Mouse (Mus musculus): ENCODE results near the gene Etv2. TPM values are rescaled to one million over a fixed set of nuclear protein-coding genes. Genes with fewer than 3 reads are reported as not detected.
A peak's percentile ranks its signal among the peaks of the same experiment; 100 is the strongest.

Gene Etv2
- polyA plus RNA-seq (2015; fragmentation: Nextera tagmentation; extraction: Ambion mirVana), result not detected in 2 replicates

DNA sequence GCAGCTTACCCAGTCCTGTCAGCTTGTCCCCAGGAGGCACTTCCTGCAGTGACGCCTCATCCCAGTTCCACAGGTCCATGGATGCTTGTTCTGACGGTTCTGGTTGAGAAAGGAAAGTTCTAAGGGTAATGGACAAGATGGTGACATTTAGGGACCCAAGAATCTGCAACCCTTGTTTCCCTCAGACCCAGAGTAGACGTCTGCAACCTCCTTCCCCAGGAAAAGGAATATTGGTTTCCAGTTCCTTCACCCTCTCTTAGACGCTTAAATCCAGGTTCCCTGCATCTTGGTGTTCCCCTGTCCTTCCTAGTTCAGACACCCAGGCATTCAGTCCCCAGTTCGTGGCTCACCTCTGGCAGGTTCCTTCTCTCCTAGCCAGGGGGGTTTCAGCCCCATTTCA is at the start of gene Etv2:
Gene Etv2, minus strand, starts transcription at position 101 of the 400 bp plus-strand sequence.
- H3K4me2 ChIP-seq, result peak within 1 kb of the TSS; percentile 34
- peaks cover 60% of the 10 kb centered on the region for H3K27me3 ChIP-seq

DNA sequence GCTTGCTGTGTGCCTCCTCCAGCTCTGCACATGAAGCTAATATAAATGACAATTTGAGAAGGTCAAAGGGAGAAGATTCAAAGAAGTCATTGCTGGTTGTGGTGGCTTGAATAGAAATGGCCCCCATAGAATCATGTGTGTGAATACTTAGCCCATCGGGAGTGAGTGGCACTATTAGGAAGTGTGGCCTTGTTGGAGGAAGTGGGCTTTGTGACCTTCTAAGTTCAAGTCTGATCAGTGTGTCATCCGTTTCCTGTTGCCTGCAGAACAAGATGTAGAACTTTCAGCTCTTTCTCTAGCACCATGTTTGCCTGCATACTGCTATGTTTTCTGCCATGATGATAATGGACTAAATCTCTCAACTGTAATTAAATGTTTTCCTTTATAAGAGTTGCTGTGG is 47.8 kb upstream of the Etv2 start:
- Histone ChIP-seq H3K4me1 (replicated peaks) (no peaks in the 10 kb centered on the region), H3K4me3 (no peak overlapping the region), H3K9me3 (no peaks in the 10 kb centered on the region), H3K27ac (replicated peaks) (no peak overlapping the region), H3K9ac (no peak overlapping the region), H3K36me3 (no peaks in the 10 kb centered on the region), H3K4me2 (no peak overlapping the region), H3K27me3 (peaks cover 19% of the 10 kb centered on the region)
- no peak for ATAC-seq (ENCODE audit: low FRiP score, low read depth)
- 89% methylated on average over 2 of the region's 2 CpGs for WGBS

More for the DNA sequence above, at the start of gene Etv2:
- peaks cover 5% of the 10 kb centered on the region for H3K4me1 ChIP-seq (replicated peaks)
- no peaks in the 10 kb centered on the region for H3K9me3 ChIP-seq
- no peak for ATAC-seq (ENCODE audit: low FRiP score, low read depth)
- no peak within 1 kb of the TSS for H3K27ac ChIP-seq (replicated peaks)
- H3K36me3 ChIP-seq, result peaks cover 9% of the 10 kb centered on the region
- H3K9ac ChIP-seq, result no peak within 1 kb of the TSS
- WGBS, result 2% methylated on average over 5 of the region's 5 CpGs
- H3K4me3 ChIP-seq, result peak within 1 kb of the TSS; percentile 6

GRCm38 (mm10) chr7:30681897-30682296 is 46.2 kb upstream of the Etv2 start:
- Histone ChIP-seq H3K27me3 (peaks cover 4% of the 10 kb centered on the region; the same call in 1 of the 2 replicates), H3K4me2 (no peak overlapping the region), H3K9ac (no peak overlapping the region), H3K9me3 (no peaks in the 10 kb centered on the region), H3K27ac (replicated peaks) (no peak overlapping the region), H3K36me3 (no peaks in the 10 kb centered on the region), H3K4me3 (no peak overlapping the region), H3K4me1 (replicated peaks) (no peaks in the 10 kb centered on the region)
- no peak for ATAC-seq (ENCODE audit: low FRiP score, low read depth)
- 71% methylated on average over 5 of the region's 5 CpGs for WGBS

DNA sequence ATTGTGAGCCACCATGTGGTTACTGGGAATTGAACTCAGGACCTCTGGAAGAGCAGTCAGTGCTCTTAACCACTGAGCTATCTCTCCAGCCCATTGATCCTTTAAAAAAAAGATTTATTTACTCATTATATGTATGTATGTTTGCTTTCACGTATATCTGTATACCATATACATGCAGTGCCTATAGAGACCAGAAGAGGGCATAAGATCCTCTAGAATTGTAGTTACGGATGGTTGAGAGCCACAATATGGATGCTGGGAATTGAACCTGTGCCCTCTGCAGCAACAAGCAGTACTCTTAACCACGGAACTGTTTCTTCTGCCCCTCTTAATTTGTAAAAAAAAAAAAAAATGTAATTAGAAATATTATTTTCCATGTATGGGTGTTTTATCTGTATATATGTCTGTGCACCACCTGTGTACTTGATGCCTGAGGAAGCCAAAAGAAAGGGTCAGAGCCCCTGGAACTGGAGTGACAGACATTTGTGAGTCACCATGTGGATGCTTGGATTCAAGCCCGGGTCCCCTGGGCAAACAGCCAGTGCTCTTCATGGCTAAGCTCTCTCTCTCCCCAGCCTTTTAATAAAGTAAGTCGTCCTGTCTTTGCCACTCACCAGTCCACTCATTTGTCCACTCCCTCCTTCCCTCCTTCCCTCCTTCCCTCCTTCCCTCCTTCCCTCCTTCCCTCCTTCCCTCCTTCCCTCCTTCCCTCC is 42.8 kb upstream of the Etv2 start:
- H3K9ac ChIP-seq, result no peak overlapping the region
- no peaks in the 10 kb centered on the region for H3K36me3 ChIP-seq
- H3K4me3 ChIP-seq, result no peak overlapping the region
- no peak overlapping the region for H3K27ac ChIP-seq (replicated peaks)
- no peaks in the 10 kb centered on the region for H3K9me3 ChIP-seq
- H3K27me3 ChIP-seq, result no peaks in the 10 kb centered on the region
- H3K4me1 ChIP-seq (replicated peaks), result no peaks in the 10 kb centered on the region
- no peak overlapping the region for H3K4me2 ChIP-seq
- WGBS, result 63% methylated on average over 5 of the region's 5 CpGs
- no peak for ATAC-seq (ENCODE audit: low FRiP score, low read depth)

GRCm38 (mm10) chr7:30671480-30671879 is 35.8 kb upstream of the Etv2 start, which contains the start of gene Pmis2:
Gene Pmis2, minus strand, starts transcription at chr7:30671605.
- ATAC-seq (ENCODE audit: low FRiP score, low read depth), result no peak
- Histone ChIP-seq H3K36me3 (no peaks in the 10 kb centered on the region), H3K4me2 (no peak within 1 kb of the TSS), H3K27ac (replicated peaks) (no peak within 1 kb of the TSS), H3K4me1 (replicated peaks) (no peaks in the 10 kb centered on the region), H3K4me3 (no peak within 1 kb of the TSS), H3K27me3 (0 out of 2 replicates have a peak, but pooled peaks cover 5% of the 10 kb centered on the region), H3K9ac (no peak within 1 kb of the TSS), H3K9me3 (no peaks in the 10 kb centered on the region)
- WGBS, result 69% methylated on average over 9 of the region's 9 CpGs

- no peak overlapping the region for H3K9ac ChIP-seq
- no peaks in the 10 kb centered on the region for H3K9me3 ChIP-seq
- H3K4me1 ChIP-seq (replicated peaks), result peaks cover 9% of the 10 kb centered on the region
- no peak overlapping the region for H3K4me2 ChIP-seq
- H3K27ac ChIP-seq (replicated peaks), result no peak overlapping the region
- 0 out of 2 replicates have a peak, but pooled peaks cover 5% of the 10 kb centered on the region for H3K27me3 ChIP-seq
- H3K4me3 ChIP-seq, result no peak overlapping the region
- H3K36me3 ChIP-seq, result no peaks in the 10 kb centered on the region
- no peak for ATAC-seq (ENCODE audit: low FRiP score, low read depth)
- 30% methylated on average over 3 of the region's 3 CpGs for WGBS
Measured at GRCm38 (mm10) chr7:30669229-30669628, 33.6 kb upstream of the Etv2 start.

DNA sequence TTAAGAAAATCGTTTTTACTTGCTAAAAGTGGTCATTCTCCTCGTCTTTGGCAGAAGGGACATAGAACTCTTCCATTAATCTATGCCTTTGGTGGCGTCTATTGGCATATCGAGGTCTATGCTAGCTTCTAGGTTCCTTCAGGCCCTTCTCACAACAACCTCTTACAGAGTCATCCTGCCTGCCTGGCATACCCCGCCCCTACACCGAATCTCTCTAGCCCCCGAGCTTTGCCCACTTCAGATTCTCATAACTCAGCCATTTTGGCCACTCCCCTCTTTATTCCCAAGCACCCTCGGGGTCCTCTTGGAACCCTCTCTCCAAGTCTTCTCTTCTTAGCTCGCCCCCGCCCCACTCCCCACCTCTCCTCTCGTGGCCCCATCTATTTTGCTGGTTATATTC is 29.7 kb upstream of the Etv2 start:
- peaks cover 13% of the 10 kb centered on the region for H3K4me1 ChIP-seq (replicated peaks)
- 6% methylated on average over 11 of the region's 11 CpGs for WGBS
- H3K4me2 ChIP-seq, result peak overlapping the region; percentile 91
- 0 out of 2 replicates have a peak, but pooled peaks cover 5% of the 10 kb centered on the region for H3K27me3 ChIP-seq
- 0 out of 2 replicates have a peak, but pooled peaks cover 2% of the 10 kb centered on the region for H3K36me3 ChIP-seq
- H3K4me3 ChIP-seq, result peak overlapping the region; percentile 69
- no peaks in the 10 kb centered on the region for H3K9me3 ChIP-seq
- ATAC-seq (ENCODE audit: low FRiP score, low read depth), result peak; percentile 79
- H3K27ac ChIP-seq (replicated peaks), result peak overlapping the region; percentile 86
- H3K9ac ChIP-seq, result peak overlapping the region; percentile 58

- WGBS, result under 1% methylated on average over 34 of the region's 34 CpGs
- 0 out of 2 replicates have a peak, but pooled peaks cover 3% of the 10 kb centered on the region for H3K36me3 ChIP-seq
- peak; percentile 96 for ATAC-seq (ENCODE audit: low FRiP score, low read depth)
- H3K4me3 ChIP-seq, result peak within 1 kb of the TSS; percentile 69
- H3K27ac ChIP-seq (replicated peaks), result peak within 1 kb of the TSS; percentile 86
- H3K27me3 ChIP-seq, result 0 out of 2 replicates have a peak, but pooled peaks cover 5% of the 10 kb centered on the region
- peaks cover 13% of the 10 kb centered on the region for H3K4me1 ChIP-seq (replicated peaks)
- peak within 1 kb of the TSS; percentile 91 for H3K4me2 ChIP-seq
- no peaks in the 10 kb centered on the region for H3K9me3 ChIP-seq
- peak within 1 kb of the TSS; percentile 58 for H3K9ac ChIP-seq
Measured at GRCm38 (mm10) chr7:30664529-30665200, 29.0 kb upstream of the Etv2 start, which contains the start of gene Haus5. Gene Haus5, minus strand, starts transcription at chr7:30664994.

DNA sequence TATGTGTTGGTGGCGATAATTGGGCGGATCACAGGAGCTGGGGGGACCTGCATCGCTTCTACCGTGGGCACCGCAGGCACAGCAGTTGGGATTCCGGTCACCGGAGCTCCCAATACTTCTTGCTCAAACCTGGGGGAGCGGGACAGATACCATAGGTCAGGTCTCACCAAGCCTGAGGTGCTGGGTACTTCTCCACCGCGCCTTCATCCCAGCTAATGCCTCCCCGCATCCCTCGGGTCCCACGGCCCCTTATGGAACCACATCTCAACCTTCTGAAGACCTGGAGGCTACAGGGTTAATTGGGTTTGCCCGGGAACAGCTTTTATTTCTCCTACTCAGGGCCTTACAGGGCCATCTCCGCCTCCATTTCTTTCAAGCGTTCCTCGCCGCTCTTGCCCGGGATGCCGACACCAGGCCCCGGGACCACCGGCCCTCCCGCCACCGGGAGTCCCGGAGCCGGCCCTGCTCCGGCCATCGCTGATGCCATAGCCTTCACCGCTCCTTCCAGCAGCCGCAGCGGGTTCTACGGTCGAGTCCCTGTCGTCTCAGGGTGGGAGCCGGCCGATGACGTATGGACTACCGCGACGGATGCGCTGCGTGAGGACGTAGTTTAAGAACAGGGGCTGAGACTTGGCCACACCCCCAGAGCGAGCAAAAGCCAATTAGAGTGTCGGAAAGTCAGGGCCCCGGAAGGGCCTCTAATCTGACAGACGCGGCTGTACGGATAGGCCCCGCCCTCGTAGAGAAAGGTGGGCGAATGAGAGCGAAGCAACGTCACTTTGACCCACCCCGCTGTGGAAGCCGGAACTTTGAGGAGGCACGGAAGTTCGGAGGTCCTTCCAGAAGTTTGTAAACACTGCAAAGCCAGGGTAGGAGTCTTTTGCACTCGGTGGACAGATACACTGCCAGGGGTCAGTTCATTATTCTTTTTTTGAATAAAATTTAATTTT is 14.2 kb upstream of the Etv2 start, which contains the start of gene Rbm42:
Gene Rbm42, minus strand, starts transcription at position 727 of the 950 bp plus-strand sequence.
- Histone ChIP-seq H3K4me2 (peak within 1 kb of the TSS; percentile 98), H3K36me3 (peaks cover 37% of the 10 kb centered on the region), H3K9me3 (no peaks in the 10 kb centered on the region), H3K4me3 (peak within 1 kb of the TSS; percentile 96), H3K27ac (replicated peaks) (peak within 1 kb of the TSS; percentile 82), H3K9ac (peak within 1 kb of the TSS; percentile 92), H3K4me1 (replicated peaks) (peaks cover 14% of the 10 kb centered on the region), H3K27me3 (no peaks in the 10 kb centered on the region)
- 2% methylated on average over 59 of the region's 59 CpGs for WGBS
- peak; percentile 100 for ATAC-seq (ENCODE audit: low FRiP score, low read depth)

- no peak overlapping the region for H3K4me2 ChIP-seq
- WGBS, result 21% methylated on average over 4 of the region's 4 CpGs
- H3K4me3 ChIP-seq, result no peak overlapping the region
- no peak overlapping the region for H3K27ac ChIP-seq (replicated peaks)
- H3K27me3 ChIP-seq, result peaks cover 33% of the 10 kb centered on the region
- no peaks in the 10 kb centered on the region for H3K9me3 ChIP-seq
- no peak overlapping the region for H3K9ac ChIP-seq
- ATAC-seq (ENCODE audit: low FRiP score, low read depth), result no peak
- H3K4me1 ChIP-seq (replicated peaks), result peaks cover 5% of the 10 kb centered on the region
- peaks cover 43% of the 10 kb centered on the region for H3K36me3 ChIP-seq
Measured at GRCm38 (mm10) chr7:30639083-30639482, 3.4 kb upstream of the Etv2 start.

DNA sequence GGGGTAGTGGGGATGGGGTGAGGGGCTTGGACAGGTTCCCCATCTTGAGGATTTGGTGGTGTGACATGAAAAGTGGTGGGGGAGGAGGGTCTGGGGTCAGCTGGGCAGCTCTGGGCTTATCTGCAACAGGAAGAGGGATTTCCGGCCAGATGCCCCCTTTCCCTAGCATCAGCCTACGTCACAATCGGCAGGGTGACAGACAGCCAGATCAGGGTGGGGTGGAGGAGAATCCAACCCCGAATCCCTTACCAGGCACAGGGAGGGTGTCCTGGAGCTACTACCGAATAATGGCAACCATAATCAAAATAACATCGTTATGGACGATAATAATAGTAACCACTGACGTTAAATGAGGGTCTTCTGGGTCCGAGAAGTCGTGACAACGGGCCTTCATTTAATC is 743 bp upstream of the Etv2 start:
- Histone ChIP-seq H3K36me3 (peaks cover 16% of the 10 kb centered on the region), H3K27me3 (peaks cover 55% of the 10 kb centered on the region), H3K4me2 (no peak overlapping the region), H3K4me1 (replicated peaks) (peaks cover 5% of the 10 kb centered on the region), H3K9ac (no peak overlapping the region), H3K27ac (replicated peaks) (no peak overlapping the region), H3K4me3 (no peak overlapping the region), H3K9me3 (no peaks in the 10 kb centered on the region)
- no peak for ATAC-seq (ENCODE audit: low FRiP score, low read depth)
- 31% methylated on average over 11 of the region's 11 CpGs for WGBS

All from hindbrain, embryonic 15.5 days (tissue).